Mouse (Mus musculus): ENCODE measurements around the gene Selenoo. TPM values are rescaled to one million over a fixed set of nuclear protein-coding genes. Genes with fewer than 3 reads are reported as not detected.
A peak's percentile ranks its signal among the peaks of the same experiment; 100 is the strongest.

Selenoo gene
- 10 to 100 TPM in 1 of 2 experiments, 1 to 10 TPM in 1; 9.8 to 10.1 TPM for total RNA-seq (2021)
- long read RNA-seq, experiment 1, transcript Selenoo-201 (9 exons, 2,383 nt): major isoform, 37 of 41 reads
- long read RNA-seq, experiment 1, partial matches to known transcripts: 0 of 41 reads
- long read RNA-seq, experiment 1, other reads (novel, unspliced or antisense): 4 of 41 reads
- long read RNA-seq, experiment 2, transcript Selenoo-201 (9 exons, 2,383 nt): major isoform, 39 of 50 reads
- long read RNA-seq, experiment 2, partial matches to known transcripts: 1 of 50 reads
- long read RNA-seq, experiment 2, other reads (novel, unspliced or antisense): 10 of 50 reads

DNA sequence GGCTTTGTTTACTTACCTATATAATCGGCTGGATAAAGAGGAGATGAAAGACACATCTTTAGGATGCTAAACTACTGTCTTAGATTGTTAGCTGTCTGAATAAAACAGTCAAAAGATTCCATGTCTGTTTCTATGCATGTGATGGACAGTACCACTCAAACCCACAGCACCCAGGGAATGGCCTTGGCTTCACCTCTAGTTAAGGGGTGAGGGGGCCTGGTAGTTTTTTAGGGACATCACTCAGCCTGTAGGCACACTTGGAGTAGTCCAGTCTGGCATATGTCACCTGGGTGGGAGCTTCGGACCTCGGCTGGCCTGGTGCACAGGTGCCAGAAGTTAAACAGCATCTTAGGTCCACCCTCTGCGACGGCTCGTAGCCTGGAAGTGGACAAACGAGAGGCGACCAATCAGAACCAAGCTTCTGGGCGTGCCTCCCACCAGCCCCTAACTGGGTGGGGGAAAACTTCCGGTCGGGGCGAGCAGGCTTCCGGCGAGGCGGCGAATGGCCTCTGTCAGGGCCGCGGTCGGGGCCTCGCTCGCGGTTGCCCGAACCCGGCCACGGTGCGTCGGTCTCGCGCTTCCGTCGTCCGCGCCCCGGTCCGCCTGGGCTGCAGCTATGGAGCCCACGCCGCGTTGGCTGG lies at the start of gene Selenoo:
TSS of gene Selenoo (plus strand) at position 478 of the 641 bp plus-strand sequence.
- intact Hi-C loops (cut with DNase I; ENCODE audit: low total_unique reads): no loop called here
- peak; percentile 93 for DNase-seq

DNA sequence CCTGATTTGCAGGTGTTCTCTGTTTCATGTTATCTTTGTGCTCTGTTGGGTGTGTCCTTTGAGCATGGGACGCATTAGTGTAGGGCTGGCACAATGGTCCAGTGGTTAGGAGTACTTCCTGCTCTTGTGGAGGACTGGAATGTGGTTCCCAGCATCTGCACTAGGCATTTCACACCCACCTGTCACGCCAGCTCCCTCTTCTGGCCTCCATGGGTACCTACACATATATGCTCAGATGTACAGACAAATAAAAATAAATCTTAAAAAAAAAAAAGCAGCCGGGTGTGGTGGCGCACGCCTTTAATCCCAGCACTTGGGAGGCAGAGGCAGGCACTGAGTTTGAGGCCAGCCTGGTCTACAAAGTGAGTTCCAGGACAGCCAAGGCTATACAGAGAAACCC lies 44.5 kb upstream of the Selenoo start:
- intact Hi-C loops (cut with DNase I; ENCODE audit: low total_unique reads): no loop called here
- no peak for DNase-seq

GRCm38 (mm10) chr15:89046356-89046755 lies 42.5 kb upstream of the Selenoo start:
- intact Hi-C loops (cut with DNase I; ENCODE audit: low total_unique reads): no loop called here
- no peak for DNase-seq

GRCm38 (mm10) chr15:89054666-89055065 lies 34.2 kb upstream of the Selenoo start:
- DNase-seq: no peak
- intact Hi-C loops (cut with DNase I; ENCODE audit: low total_unique reads): no loop called here

DNA sequence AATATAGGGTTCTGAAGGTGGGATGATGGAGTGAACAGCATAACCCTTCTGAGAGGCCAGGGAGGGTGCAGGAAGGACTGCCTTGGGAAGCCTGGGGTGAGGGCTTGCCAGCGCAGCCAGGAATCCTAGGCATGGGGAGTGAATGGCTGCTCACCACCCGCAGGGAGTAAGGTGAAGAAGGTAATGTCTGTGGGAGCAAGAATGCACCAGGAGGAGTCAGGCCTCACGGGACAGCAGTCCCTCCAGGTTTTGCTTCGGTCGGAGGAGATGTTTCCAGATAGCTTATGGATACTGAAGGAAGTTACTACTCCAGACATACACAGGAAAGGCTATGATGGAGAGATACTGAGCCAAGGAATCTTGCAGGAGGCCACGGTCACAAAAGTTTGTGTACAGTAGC lies 30.1 kb upstream of the Selenoo start:
- no peak for DNase-seq

GRCm38 (mm10) chr15:89059161-89059931 lies 29.5 kb upstream of the Selenoo start, which contains the start of gene Panx2:
Gene Panx2 (plus strand): TSS chr15:89059734.
- intact Hi-C loops (cut with DNase I; ENCODE audit: low total_unique reads): no loop called here
- no peak for DNase-seq

More for the DNA sequence above, 30.1 kb upstream of the Selenoo start:
- intact Hi-C loops (cut with DNase I; ENCODE audit: low total_unique reads): no loop called here

- intact Hi-C loops (cut with DNase I; ENCODE audit: low total_unique reads): no loop called here
- DNase-seq: no peak
These were observed 28.7 kb upstream of the Selenoo start for GRCm38 (mm10) chr15:89060032-89060681.

DNA sequence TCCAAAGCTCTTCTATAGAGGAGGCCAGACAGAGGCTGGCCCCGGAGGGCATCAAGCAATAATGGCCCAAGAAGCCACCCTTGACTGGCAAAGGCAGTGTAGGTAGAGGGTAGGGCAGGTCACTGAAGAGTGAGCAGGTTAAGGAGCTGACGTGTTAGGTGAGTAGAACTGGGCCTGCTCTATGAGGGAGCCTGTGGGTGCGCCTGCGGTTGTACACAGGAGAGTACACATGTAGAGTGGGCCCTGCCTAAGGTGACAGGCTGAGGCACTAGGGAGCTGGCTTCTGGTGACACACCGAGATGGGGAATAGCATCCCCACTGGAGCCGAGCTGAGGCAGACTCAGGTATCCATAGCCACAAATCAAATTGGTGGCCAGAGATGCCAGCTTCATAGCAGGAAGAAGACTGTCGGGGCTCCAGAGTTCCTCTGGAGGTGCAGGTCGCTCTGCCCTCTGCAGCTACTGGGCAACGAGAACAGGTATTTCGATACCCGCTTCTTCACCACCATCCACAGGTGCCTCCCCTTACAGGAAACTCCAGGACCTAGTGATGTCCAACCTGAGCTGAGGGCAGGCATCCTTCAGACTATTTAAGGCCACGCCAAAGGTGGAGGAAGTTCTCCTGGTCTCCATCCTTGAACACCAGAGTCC lies 27.9 kb upstream of the Selenoo start:
- DNase-seq: no peak
- intact Hi-C loops (cut with DNase I; ENCODE audit: low total_unique reads): no loop called here

- intact Hi-C loops (cut with DNase I; ENCODE audit: low total_unique reads): no loop called here
- DNase-seq: peak; percentile 1
These were observed 26.9 kb upstream of the Selenoo start for GRCm38 (mm10) chr15:89061761-89062517.

- peak; percentile 1 for DNase-seq
- intact Hi-C loops (cut with DNase I; ENCODE audit: low total_unique reads): no loop called here
These were observed 26.4 kb upstream of the Selenoo start for GRCm38 (mm10) chr15:89062518-89062910.

DNA sequence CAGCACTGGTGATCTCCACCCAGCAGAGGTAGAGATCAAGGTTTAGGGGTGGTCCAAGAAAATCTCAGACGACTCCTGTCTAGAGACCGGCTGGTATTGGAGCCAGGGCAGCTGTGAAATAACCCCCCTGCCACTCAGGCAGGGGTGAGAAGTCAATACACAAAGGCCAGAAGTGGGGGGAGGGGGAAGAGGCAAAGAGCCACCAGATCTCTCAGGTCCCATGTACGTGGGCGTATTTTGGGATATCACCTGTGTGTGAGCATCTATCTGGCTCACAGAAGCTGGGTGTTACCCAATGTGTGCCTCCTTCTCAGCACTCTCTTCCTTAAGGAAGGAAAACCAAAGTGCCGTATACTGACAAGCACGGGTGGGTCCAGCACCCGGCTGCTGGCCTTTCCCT lies 25.9 kb upstream of the Selenoo start:
- DNase-seq: peak; percentile 0
- intact Hi-C loops (cut with DNase I; ENCODE audit: low total_unique reads): no loop called here

GRCm38 (mm10) chr15:89063536-89063935 lies 25.3 kb upstream of the Selenoo start:
- intact Hi-C loops (cut with DNase I; ENCODE audit: low total_unique reads): no loop called here
- DNase-seq: peak; percentile 1

DNA sequence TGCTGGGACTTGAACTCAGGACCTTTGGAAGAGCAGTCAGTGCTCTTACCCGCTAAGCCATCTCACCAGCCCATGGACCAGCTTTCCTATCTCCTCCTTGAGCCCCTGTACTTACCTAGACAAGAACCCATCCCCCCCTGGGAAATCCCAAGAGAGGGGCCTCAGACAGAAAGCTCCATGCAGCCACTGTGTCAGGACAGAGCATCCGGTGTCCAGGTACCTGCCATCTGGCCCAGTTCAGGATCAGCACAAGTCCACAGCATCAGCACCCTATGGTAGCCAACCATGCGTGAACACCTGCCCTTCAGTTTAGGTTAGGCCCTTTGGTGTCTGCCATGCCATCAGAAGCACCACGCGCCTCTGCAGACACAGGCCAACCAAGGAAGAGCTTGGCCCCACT lies 24.0 kb upstream of the Selenoo start:
- intact Hi-C loops (cut with DNase I; ENCODE audit: low total_unique reads): no loop called here

GRCm38 (mm10) chr15:89067609-89068008 lies 21.3 kb upstream of the Selenoo start:
- intact Hi-C loops (cut with DNase I; ENCODE audit: low total_unique reads): no loop called here
- no peak for DNase-seq

More for the DNA sequence above, 24.0 kb upstream of the Selenoo start:
- DNase-seq: peak; percentile 0

DNA sequence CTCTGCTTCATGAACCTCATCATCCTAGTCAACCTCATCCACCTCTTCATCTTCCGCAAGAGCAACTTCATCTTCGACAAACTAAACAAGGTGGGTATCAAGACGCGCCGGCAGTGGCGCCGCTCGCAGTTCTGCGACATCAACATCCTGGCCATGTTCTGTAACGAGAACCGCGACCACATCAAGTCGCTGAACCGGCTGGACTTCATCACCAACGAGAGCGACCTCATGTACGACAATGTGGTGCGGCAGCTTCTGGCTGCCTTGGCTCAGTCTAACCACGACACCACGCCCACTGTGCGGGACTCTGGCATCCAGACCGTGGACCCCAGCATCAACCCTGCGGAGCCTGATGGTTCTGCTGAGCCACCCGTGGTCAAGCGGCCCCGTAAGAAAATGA lies 20.7 kb upstream of the Selenoo start:
- intact Hi-C loops (cut with DNase I; ENCODE audit: low total_unique reads): no loop called here
- no peak for DNase-seq

- intact Hi-C loops (cut with DNase I; ENCODE audit: low total_unique reads): no loop called here
- no peak for DNase-seq
These were observed 19.5 kb upstream of the Selenoo start for GRCm38 (mm10) chr15:89069336-89069840.

GRCm38 (mm10) chr15:89070606-89071005 lies 18.3 kb upstream of the Selenoo start:
- DNase-seq: no peak
- intact Hi-C loops (cut with DNase I; ENCODE audit: low total_unique reads): no loop called here

GRCm38 (mm10) chr15:89073993-89074603 lies 14.8 kb upstream of the Selenoo start:
- intact Hi-C loops (cut with DNase I; ENCODE audit: low total_unique reads): no loop called here
- DNase-seq: no peak

Measured in gastrocnemius, postnatal 14 days (tissue).